Mouse (Mus musculus) T-helper 2 cell (primary cell): ENCODE data around the gene Cap2.

Experiments used
- in situ Hi-C: fragments of 300-600 bp; cut with MboI, MseI; formaldehyde crosslinking; loops from one replicate; pipeline ENCODE4 v1.15.1; 2025; ENCODE audit warnings: high pct_unique_total_duplicates

Gene Cap2

DNA sequence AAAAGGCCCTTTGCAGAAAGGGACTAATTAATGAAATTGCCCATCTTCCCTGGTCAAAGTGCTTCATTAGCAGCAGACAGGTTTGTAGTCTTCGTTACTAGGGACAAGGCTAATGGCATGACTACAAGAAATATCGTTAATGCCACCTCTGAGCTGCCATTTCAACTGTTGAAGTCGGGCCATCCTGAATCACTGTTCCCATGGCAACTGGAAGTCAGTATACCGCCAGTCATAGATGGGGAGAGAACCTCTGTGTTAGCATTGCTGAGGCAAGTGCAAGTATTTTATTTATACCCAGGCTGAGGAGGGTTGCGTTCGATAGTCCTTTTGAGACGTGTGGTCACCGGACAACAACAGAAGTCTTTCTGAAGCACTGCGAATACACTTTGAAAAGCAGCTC, 53.1 kb downstream of the Cap2 start:
- in situ Hi-C loops, result no loop called here

GRCm38 (mm10) chr13:46565913-46566312, 64.3 kb downstream of the Cap2 start:
- in situ Hi-C loops, result loop anchor here (5.0 kb wide), 1 partner anchor 61 kb away; no protein-coding TSS in a partner anchor

- in situ Hi-C loops, result loop anchor here (5.0 kb wide), 1 partner anchor 58 kb away; no protein-coding TSS in a partner anchor
These were observed 67.8 kb downstream of the Cap2 start for GRCm38 (mm10) chr13:46569469-46569868.

DNA sequence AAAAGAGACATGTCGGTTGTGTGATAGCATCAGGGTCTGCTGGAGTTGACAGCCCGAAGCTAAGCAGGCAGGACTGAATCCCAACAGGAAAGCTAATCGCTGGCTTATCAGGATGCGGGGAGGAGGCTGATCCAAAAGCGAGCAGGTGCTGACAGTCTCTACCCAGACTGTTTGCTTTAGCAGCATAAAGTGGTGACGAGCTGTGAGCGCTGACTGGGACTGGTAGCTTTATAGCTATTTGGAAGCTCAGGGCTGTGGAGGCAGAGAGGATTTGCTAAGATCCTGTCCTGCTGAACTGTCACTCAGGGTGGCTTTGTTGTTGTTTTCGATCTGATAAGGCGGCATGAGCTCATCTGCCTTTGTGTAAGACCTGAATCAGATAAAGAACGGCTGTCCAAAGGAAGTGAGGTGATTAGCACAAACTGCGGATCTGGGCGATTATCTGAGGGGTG, 69.5 kb downstream of the Cap2 start:
- in situ Hi-C loops, result no loop called here

DNA sequence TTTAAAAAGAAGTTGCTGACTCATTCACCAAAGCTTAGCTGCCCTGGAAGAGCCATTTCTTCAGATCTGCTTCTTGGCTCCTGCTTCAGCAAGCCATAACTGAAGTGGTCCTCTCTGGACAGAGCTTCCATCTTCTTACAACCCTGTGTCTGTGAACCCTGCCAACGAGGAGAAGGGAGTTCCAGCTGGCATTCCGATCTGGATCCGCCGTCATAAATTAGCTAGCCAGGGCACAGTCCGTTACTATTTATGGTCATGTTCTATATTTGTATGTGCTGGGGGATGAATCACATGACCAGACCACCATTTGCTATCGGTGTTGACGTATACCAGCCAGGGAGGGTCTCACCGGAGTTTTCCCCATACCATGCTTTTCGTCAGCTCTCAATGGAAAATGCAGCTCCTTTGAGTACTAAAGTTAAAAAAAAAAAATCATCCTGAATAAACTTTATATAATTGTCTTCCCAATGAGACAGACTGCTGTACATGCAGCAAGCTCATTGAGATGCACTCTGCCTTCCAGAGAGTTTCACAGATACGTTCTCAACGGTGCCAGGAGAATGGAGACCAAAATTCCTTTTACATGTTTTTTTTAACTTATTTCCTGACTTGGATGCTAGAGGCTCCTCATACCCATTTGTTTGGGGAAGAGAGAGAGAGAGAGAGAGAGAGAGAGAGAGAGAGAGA, 70.5 kb downstream of the Cap2 start:
- in situ Hi-C loops, result no loop called here

GRCm38 (mm10) chr13:46572648-46573163, 71.1 kb downstream of the Cap2 start:
- in situ Hi-C loops, result no loop called here

- in situ Hi-C loops, result no loop called here
These were observed 72.6 kb downstream of the Cap2 start for GRCm38 (mm10) chr13:46574201-46574600.

DNA sequence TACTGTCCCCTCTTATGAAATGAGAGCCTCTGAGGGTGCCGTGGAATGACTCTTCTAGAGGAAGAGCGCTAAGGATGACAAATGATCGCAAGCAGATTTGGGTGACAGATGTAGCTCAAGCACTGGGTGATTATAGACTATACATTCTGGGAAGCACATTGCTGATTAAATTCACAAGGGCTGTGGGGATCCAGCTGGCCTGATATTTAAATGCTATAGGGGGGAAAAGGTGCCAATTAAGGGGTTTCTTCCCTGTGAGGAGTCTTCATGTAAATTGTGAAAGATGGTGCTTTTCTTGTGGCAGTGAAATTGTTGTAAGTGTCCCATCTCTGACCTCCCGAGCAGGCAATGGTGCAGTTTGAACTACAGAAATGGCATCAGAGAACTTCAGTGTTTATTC, 73.1 kb downstream of the Cap2 start:
- in situ Hi-C loops, result no loop called here

DNA sequence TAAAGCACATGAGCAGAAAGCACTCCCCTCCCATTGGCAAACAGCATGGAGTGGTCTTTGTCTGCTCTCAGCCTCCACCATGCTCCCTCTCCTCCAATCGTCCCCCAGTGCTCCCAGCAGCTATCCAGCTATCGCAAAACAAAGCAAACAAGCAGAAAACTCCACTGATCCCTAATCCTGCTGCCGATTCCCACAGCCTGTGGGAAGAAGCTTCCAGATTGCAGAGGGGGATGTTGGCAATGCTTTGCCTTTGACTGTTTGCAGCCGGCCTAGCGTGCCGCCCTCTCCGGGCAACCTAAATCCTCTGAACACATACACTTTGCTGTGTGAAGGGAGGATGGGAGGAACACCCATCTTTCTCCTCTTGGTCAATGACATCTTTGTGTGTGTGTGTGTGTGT, 83.2 kb downstream of the Cap2 start:
- in situ Hi-C loops, result loop anchor here (5.0 kb wide), 1 partner anchor 188 kb away; no protein-coding TSS in a partner anchor

GRCm38 (mm10) chr13:46587717-46588289, 86.2 kb downstream of the Cap2 start:
- in situ Hi-C loops, result loop anchor here (5.0 kb wide), 1 partner anchor 191 kb away; no protein-coding TSS in a partner anchor

- in situ Hi-C loops, result loop anchor here (5.0 kb wide), 1 partner anchor 191 kb away; no protein-coding TSS in a partner anchor
These were observed 87.0 kb downstream of the Cap2 start for GRCm38 (mm10) chr13:46588606-46589005.

GRCm38 (mm10) chr13:46590885-46591284, 89.2 kb downstream of the Cap2 start:
- in situ Hi-C loops, result no loop called here

DNA sequence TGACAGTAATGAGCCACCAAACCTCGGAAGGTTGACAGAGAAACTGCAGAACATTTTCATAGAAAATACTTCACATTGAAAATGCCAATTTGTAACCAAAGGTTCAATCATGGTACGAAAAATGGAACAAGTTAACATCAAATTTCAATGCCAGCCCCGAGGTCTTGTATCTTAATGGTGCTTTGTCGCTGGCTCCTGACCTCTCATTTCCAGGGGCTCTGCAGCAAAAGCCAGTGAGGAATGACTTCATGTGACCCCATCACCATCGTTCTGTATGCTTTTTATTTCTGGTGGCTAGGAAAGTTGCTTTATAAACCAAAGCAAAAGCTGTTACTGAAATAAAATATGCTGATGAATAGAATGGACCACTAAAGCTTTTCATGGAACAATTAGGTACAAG, 99.0 kb downstream of the Cap2 start:
- in situ Hi-C loops, result no loop called here

DNA sequence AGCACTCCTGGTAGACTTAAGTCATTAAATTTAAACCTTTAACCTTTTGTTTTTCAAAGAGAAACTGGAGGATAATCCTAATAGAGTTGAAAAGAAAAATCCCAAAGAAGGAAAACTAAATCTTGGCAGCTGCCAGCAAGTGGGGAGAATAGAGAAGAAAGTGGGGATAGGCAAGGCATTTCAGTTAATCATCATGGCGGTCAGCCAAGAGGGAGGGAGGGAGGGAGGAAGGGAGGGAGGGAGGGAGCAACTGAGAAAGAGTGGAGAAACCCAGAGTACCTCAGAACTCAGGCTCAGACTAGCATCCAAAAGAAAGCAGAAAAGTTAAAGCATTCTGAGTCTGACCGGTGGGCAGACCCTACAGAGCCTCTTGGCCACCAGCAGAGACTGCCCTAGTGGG, 99.7 kb downstream of the Cap2 start:
- in situ Hi-C loops, result no loop called here

- in situ Hi-C loops, result no loop called here
These were observed 101.0 kb downstream of the Cap2 start for GRCm38 (mm10) chr13:46602674-46603073.

DNA sequence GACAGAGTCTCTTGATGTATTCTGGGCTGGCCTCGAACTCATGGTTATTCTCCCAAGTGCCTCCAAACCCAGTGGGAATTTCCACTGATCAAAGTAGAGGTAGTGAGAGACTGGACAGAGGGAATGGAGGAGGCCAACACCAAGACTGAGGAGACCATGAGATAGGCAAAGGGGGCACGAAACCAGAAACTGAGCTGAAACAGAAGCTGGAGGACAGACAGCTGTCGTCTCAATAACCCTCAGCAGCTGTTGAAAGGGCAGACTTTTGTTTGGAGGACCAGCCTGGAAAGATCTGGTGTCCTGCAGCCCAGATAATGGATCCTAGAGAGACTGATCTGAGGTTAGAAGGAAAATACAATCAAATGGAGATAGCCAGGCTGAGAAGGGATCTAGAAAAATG, 109.4 kb downstream of the Cap2 start:
- in situ Hi-C loops, result loop anchor here (5.0 kb wide), 1 partner anchor 79 kb away; no protein-coding TSS in a partner anchor

- in situ Hi-C loops, result loop anchor here (5.0 kb wide), 1 partner anchor 81 kb away; no protein-coding TSS in a partner anchor
These were observed 112.1 kb downstream of the Cap2 start for GRCm38 (mm10) chr13:46613694-46614272.

- in situ Hi-C loops, result no loop called here
These were observed 115.2 kb downstream of the Cap2 start for GRCm38 (mm10) chr13:46616673-46617362.

DNA sequence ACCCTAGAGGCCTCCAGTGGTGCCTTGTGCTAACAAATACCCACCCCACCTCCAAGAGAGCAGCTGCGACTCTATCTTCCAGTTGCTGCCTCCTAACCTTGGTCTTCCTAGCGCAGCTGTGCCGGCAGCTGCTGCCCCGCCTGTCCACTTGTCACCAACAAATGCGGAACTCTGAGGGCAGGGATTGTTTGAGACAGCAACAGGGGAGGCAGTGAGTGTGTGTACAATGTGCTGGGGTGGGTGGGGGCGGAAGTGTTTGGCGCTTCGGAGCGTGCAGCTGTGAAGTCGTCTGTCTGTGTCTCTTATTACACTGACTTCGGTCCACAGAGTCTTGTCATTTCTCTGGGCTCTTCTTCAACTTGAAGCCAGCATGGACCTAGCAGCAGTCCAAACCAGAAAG, 118.0 kb downstream of the Cap2 start:
- in situ Hi-C loops, result no loop called here

DNA sequence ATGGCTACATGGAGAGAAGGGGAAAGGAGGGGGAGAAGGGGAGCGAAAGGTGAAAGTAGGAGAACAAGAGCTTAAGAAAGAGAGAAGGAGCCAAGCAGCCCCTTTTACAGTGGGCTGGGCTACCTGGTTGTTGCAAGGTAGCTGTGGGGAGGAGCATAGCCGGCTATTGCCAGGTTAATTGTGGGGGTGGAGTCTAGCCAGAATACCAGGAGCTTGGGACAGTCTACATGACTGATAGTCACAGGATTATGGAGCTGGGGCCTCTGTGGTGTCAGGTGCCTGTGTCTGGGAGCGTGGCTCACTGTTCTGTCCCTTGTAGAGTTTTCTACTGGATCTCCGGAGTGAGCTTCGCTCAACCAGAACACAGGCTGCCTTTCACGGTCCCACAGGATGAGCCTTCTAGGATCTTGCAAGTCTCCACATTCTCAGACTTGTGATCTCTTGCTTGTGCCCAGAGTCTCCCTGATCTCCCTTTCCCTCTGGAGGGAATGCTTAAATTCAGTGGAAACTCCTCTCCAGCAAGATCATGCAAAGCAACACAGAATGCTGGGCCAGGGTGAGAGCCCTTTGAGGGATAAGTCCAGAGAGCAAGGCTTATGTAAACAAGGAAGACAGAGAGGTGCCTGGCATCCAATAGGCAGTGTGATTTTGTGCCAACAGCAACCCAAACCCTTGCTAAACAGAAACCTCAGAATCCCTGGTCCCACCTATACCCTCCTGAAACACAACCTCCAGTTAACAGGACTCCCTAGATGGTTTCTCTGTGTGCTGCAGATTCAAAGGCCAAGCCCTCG, 119.5 kb downstream of the Cap2 start:
- in situ Hi-C loops, result no loop called here

DNA sequence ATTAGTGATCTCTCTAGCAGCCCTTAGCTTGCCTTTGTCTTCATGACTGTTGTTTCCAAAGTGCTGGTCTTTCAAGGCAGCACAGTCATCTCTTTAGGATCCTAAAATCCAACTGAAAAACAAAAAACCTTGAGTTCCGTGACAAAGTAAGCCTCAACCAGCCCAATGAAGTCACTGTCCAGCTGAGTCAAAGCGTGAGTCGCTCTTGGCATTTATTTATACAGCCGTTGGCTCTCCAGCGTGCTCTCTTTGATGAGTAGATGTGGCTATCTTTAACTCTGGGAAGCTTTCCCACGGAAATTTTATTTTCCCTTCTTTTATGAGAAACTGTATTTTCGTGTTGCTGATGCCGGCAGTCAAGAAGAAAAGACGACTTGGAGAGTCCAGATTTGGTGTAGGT, 125.0 kb downstream of the Cap2 start:
- in situ Hi-C loops, result loop anchor here (5.0 to 25.0 kb wide), 2 partner anchors 59 to 314 kb away; no protein-coding TSS in a partner anchor
